Mouse (Mus musculus): ENCODE data around the gene Gpr141. TPM values are rescaled to one million over a fixed set of nuclear protein-coding genes. Genes with fewer than 3 reads are reported as not detected.

Gpr141 gene
- polyA plus RNA-seq, 1 experiment = 0.22 TPM

- Histone ChIP-seq H3K4me3 (ENCODE audit: control insufficient read depth, insufficient read depth, low read length) (no peak overlapping the region), H3K27me3 (ENCODE audit: control insufficient read depth, insufficient read depth, low read length) (no peaks in the 10 kb centered on the region), H3K36me3 (ENCODE audit: control insufficient read depth, insufficient read depth, low read length) (no peaks in the 10 kb centered on the region), H3K27ac (ENCODE audit: control insufficient read depth, insufficient read depth, low read length) (no peak overlapping the region), H3K4me1 (replicated peaks; ENCODE audit: control insufficient read depth, insufficient read depth, low read length) (no peaks in the 10 kb centered on the region)
- no peak for TF ChIP-seq POLR2A (IDR thresholded peaks at IDR 0.05; ENCODE audit: control insufficient read depth, extremely low read depth, insufficient read depth, low read length, poor library complexity)
- TF ChIP-seq CTCF (IDR thresholded peaks at IDR 0.05; ENCODE audit: borderline replicate concordance, control insufficient read depth, extremely low read depth, insufficient read depth, low read length, poor library complexity) = no peak
- DNase-seq = no peak
- 87% methylated on average over 5 of the region's 5 CpGs for WGBS
These were observed 17.6 kb upstream of the Gpr141 start for GRCm38 (mm10) chr13:19841615-19842014.

GRCm38 (mm10) chr13:19840206-19840605 lies 16.1 kb upstream of the Gpr141 start:
- H3K27ac ChIP-seq (ENCODE audit: control insufficient read depth, insufficient read depth, low read length) = no peak overlapping the region
- H3K36me3 ChIP-seq (ENCODE audit: control insufficient read depth, insufficient read depth, low read length) = no peaks in the 10 kb centered on the region
- H3K4me3 ChIP-seq (ENCODE audit: control insufficient read depth, insufficient read depth, low read length) = no peak overlapping the region
- TF ChIP-seq CTCF (IDR thresholded peaks at IDR 0.05; ENCODE audit: borderline replicate concordance, control insufficient read depth, extremely low read depth, insufficient read depth, low read length, poor library complexity) = no peak
- TF ChIP-seq POLR2A (IDR thresholded peaks at IDR 0.05; ENCODE audit: control insufficient read depth, extremely low read depth, insufficient read depth, low read length, poor library complexity) = no peak
- 93% methylated on average over 1 of the region's 1 CpGs for WGBS
- H3K4me1 ChIP-seq (replicated peaks; ENCODE audit: control insufficient read depth, insufficient read depth, low read length) = no peaks in the 10 kb centered on the region
- DNase-seq = no peak
- H3K27me3 ChIP-seq (ENCODE audit: control insufficient read depth, insufficient read depth, low read length) = no peaks in the 10 kb centered on the region

GRCm38 (mm10) chr13:19830560-19830959 lies 6.5 kb upstream of the Gpr141 start:
- DNase-seq = no peak
- Histone ChIP-seq H3K4me3 (ENCODE audit: control insufficient read depth, insufficient read depth, low read length) (no peak overlapping the region), H3K27ac (ENCODE audit: control insufficient read depth, insufficient read depth, low read length) (no peak overlapping the region), H3K27me3 (ENCODE audit: control insufficient read depth, insufficient read depth, low read length) (no peaks in the 10 kb centered on the region), H3K4me1 (replicated peaks; ENCODE audit: control insufficient read depth, insufficient read depth, low read length) (no peaks in the 10 kb centered on the region), H3K36me3 (ENCODE audit: control insufficient read depth, insufficient read depth, low read length) (no peaks in the 10 kb centered on the region)
- TF ChIP-seq CTCF (IDR thresholded peaks at IDR 0.05; ENCODE audit: borderline replicate concordance, control insufficient read depth, extremely low read depth, insufficient read depth, low read length, poor library complexity) (no peak), POLR2A (IDR thresholded peaks at IDR 0.05; ENCODE audit: control insufficient read depth, extremely low read depth, insufficient read depth, low read length, poor library complexity) (no peak)
- WGBS = 97% methylated on average over 4 of the region's 4 CpGs

DNA sequence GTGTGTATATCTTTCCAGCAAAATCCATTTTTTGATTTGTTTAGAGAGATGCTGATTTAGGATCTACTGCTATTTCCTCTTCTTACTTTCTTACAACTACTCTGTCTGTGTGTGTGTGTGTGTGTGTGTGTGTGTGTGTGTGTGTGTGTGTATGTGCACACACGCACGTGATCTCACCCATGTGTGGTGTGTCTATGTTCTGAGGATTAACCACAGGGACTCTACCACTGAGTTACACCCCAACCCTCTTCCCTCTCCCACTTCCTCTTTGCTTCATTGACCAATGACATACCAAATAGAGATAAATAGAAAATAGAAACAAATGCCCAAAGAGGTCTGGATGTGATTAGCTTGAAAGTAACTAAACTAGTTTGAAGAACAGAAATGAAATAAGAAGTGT lies 4.0 kb upstream of the Gpr141 start:
- WGBS = 13% methylated on average over 2 of the region's 2 CpGs
- no peak for DNase-seq

DNA sequence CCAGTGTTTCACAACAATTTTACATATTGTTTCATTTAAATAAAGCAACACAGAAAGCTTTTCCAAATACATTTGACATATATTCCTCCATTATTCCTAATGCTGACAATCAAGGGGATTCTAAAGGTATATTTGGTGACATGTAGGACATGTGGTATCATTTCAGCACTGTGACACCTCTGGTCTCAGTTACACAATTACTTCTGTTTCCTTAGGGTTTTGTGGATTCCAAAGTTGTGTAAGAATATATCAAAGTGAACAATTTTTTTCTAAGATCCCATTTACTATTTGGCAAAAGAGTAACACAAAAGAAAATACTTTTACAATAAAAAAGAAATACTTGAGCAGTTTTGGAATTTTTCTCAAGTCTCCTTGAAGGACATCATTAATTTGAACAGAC lies 2.4 kb downstream of the Gpr141 start:
- no peak overlapping the region for H3K27ac ChIP-seq (ENCODE audit: control insufficient read depth, insufficient read depth, low read length)
- no peaks in the 10 kb centered on the region for H3K27me3 ChIP-seq (ENCODE audit: control insufficient read depth, insufficient read depth, low read length)
- DNase-seq = no peak
- H3K4me1 ChIP-seq (replicated peaks; ENCODE audit: control insufficient read depth, insufficient read depth, low read length) = no peaks in the 10 kb centered on the region
- TF ChIP-seq POLR2A (IDR thresholded peaks at IDR 0.05; ENCODE audit: control insufficient read depth, extremely low read depth, insufficient read depth, low read length, poor library complexity) = no peak
- TF ChIP-seq CTCF (IDR thresholded peaks at IDR 0.05; ENCODE audit: borderline replicate concordance, control insufficient read depth, extremely low read depth, insufficient read depth, low read length, poor library complexity) = no peak
- H3K36me3 ChIP-seq (ENCODE audit: control insufficient read depth, insufficient read depth, low read length) = no peaks in the 10 kb centered on the region
- no peak overlapping the region for H3K4me3 ChIP-seq (ENCODE audit: control insufficient read depth, insufficient read depth, low read length)

More for the DNA sequence above, 4.0 kb upstream of the Gpr141 start:
- Histone ChIP-seq H3K27me3 (ENCODE audit: control insufficient read depth, insufficient read depth, low read length) (no peaks in the 10 kb centered on the region), H3K4me1 (replicated peaks; ENCODE audit: control insufficient read depth, insufficient read depth, low read length) (no peaks in the 10 kb centered on the region), H3K4me3 (ENCODE audit: control insufficient read depth, insufficient read depth, low read length) (no peak overlapping the region), H3K27ac (ENCODE audit: control insufficient read depth, insufficient read depth, low read length) (no peak overlapping the region), H3K36me3 (ENCODE audit: control insufficient read depth, insufficient read depth, low read length) (no peaks in the 10 kb centered on the region)
- TF ChIP-seq POLR2A (IDR thresholded peaks at IDR 0.05; ENCODE audit: control insufficient read depth, extremely low read depth, insufficient read depth, low read length, poor library complexity) = no peak
- no peak for TF ChIP-seq CTCF (IDR thresholded peaks at IDR 0.05; ENCODE audit: borderline replicate concordance, control insufficient read depth, extremely low read depth, insufficient read depth, low read length, poor library complexity)

DNA sequence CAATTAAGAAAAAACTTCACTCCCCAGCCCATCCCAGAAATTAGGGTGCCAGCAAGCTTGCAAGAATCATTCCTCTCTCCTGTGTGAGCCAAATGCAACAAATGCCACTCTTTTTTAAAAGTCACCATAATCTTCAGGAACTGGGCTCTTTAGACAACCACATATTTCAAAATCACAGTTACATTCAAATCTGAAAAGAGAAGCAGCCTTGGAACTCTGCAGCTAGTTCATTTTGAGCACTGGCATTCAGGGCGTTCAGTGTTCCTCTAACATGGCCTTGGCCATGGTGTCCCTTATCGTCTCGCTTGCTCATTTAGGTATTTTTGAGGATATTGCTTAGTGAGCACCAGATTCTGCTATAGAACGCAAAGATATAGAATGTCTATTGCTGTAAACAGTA lies 4.1 kb downstream of the Gpr141 start:
- H3K4me1 ChIP-seq (replicated peaks; ENCODE audit: control insufficient read depth, insufficient read depth, low read length) = no peaks in the 10 kb centered on the region
- no peaks in the 10 kb centered on the region for H3K27me3 ChIP-seq (ENCODE audit: control insufficient read depth, insufficient read depth, low read length)
- DNase-seq = no peak
- no peaks in the 10 kb centered on the region for H3K36me3 ChIP-seq (ENCODE audit: control insufficient read depth, insufficient read depth, low read length)
- no peak for TF ChIP-seq POLR2A (IDR thresholded peaks at IDR 0.05; ENCODE audit: control insufficient read depth, extremely low read depth, insufficient read depth, low read length, poor library complexity)
- TF ChIP-seq CTCF (IDR thresholded peaks at IDR 0.05; ENCODE audit: borderline replicate concordance, control insufficient read depth, extremely low read depth, insufficient read depth, low read length, poor library complexity) = no peak
- no peak overlapping the region for H3K27ac ChIP-seq (ENCODE audit: control insufficient read depth, insufficient read depth, low read length)
- 96% methylated on average over 4 of the region's 4 CpGs for WGBS
- H3K4me3 ChIP-seq (ENCODE audit: control insufficient read depth, insufficient read depth, low read length) = no peak overlapping the region

- Histone ChIP-seq H3K27me3 (ENCODE audit: control insufficient read depth, insufficient read depth, low read length) (no peaks in the 10 kb centered on the region), H3K36me3 (ENCODE audit: control insufficient read depth, insufficient read depth, low read length) (no peaks in the 10 kb centered on the region), H3K27ac (ENCODE audit: control insufficient read depth, insufficient read depth, low read length) (no peak overlapping the region), H3K4me3 (ENCODE audit: control insufficient read depth, insufficient read depth, low read length) (no peak overlapping the region), H3K4me1 (replicated peaks; ENCODE audit: control insufficient read depth, insufficient read depth, low read length) (no peaks in the 10 kb centered on the region)
- WGBS = 93% methylated on average over 2 of the region's 2 CpGs
- TF ChIP-seq POLR2A (IDR thresholded peaks at IDR 0.05; ENCODE audit: control insufficient read depth, extremely low read depth, insufficient read depth, low read length, poor library complexity) (no peak), CTCF (IDR thresholded peaks at IDR 0.05; ENCODE audit: borderline replicate concordance, control insufficient read depth, extremely low read depth, insufficient read depth, low read length, poor library complexity) (no peak)
- DNase-seq = no peak
These were observed 4.8 kb downstream of the Gpr141 start for GRCm38 (mm10) chr13:19819243-19819642.

Measured in thymus, adult 2 months (tissue).